Mouse (Mus musculus): ENCODE measurements around the gene Cyp2d22.

GRCm38 (mm10) chr15:82379511-82379870 is 569 bp downstream of the Cyp2d22 start:
- no peak for TF ChIP-seq EP300 (IDR thresholded peaks at IDR 0.05; ENCODE audit: insufficient read depth, low read depth, low read length)
- no peak for TF ChIP-seq CTCF (IDR thresholded peaks at IDR 0.05; ENCODE audit: low read depth, low read length)
- TF ChIP-seq POLR2A (IDR thresholded peaks at IDR 0.05; ENCODE audit: insufficient read depth, low read length) = no peak
